Mouse (Mus musculus) erythroid progenitor cell, adult 5-6 weeks (primary cell): Measurements from ENCODE around the gene Hrh2. TPM values are rescaled to one million over a fixed set of nuclear protein-coding genes. Genes with fewer than 3 reads are reported as not detected.

Experiments
- ATAC-seq: replicated peaks from 2 replicates; pipeline ENCODE4 v1.8.0; 2016; ENCODE audit warnings: moderate number of reproducible peaks, mild to moderate bottlenecking, moderate TSS enrichment, inconsistent platforms; ENCODE audit not compliant: poor library complexity, low FRiP score, severe bottlenecking
- total RNA-seq, 2 experiments: library from RNA; stranded (forward) in 1 of 2; stranded (reverse) in 1 of 2; fragments of 150-400 nt in 1 of 2; fragments of 186-747, 209-891 nt in 1 of 2; gene quantifications; 2 replicates each; pipeline versions ENCODE4 v1.2.3 to v1.2.4; 2015 to 2017; ENCODE audit warnings: low replicate concordance in 2 of 2

Gene Hrh2
- total RNA-seq, 2 experiments from 2014 or later, result 2.1 to 2.6 TPM

- peak; percentile 57 for ATAC-seq
These were observed 17.2 kb upstream of the Hrh2 start for GRCm38 (mm10) chr13:54174703-54175102.

- no peak for ATAC-seq
These were observed 16.5 kb upstream of the Hrh2 start for GRCm38 (mm10) chr13:54175426-54175825.

GRCm38 (mm10) chr13:54176406-54177020 is 15.4 kb upstream of the Hrh2 start:
- no peak for ATAC-seq

GRCm38 (mm10) chr13:54177346-54177745 is 14.6 kb upstream of the Hrh2 start:
- no peak for ATAC-seq

GRCm38 (mm10) chr13:54178647-54179046 is 13.3 kb upstream of the Hrh2 start:
- ATAC-seq, result no peak

GRCm38 (mm10) chr13:54179971-54180370 is 12.0 kb upstream of the Hrh2 start:
- ATAC-seq, result no peak

GRCm38 (mm10) chr13:54180461-54180860 is 11.5 kb upstream of the Hrh2 start:
- no peak for ATAC-seq

GRCm38 (mm10) chr13:54181318-54181717 is 10.6 kb upstream of the Hrh2 start:
- ATAC-seq, result 0 out of 2 replicates have a peak, but pooled peaks have one; percentile 54

- ATAC-seq, result no peak
These were observed 10.0 kb upstream of the Hrh2 start for GRCm38 (mm10) chr13:54181947-54182346.

- ATAC-seq, result 0 out of 2 replicates have a peak, but pooled peaks have one; percentile 10
These were observed 5.5 kb upstream of the Hrh2 start for GRCm38 (mm10) chr13:54186394-54186793.

- no peak for ATAC-seq
These were observed 3.7 kb upstream of the Hrh2 start for GRCm38 (mm10) chr13:54188190-54188706.

GRCm38 (mm10) chr13:54189896-54190295 is 2.0 kb upstream of the Hrh2 start:
- no peak for ATAC-seq

- no peak for ATAC-seq
These were observed 748 bp upstream of the Hrh2 start for GRCm38 (mm10) chr13:54191181-54191580.

- ATAC-seq, result no peak
These were observed 1.7 kb downstream of the Hrh2 start for GRCm38 (mm10) chr13:54193580-54193979.

- no peak for ATAC-seq
These were observed 7.1 kb downstream of the Hrh2 start for GRCm38 (mm10) chr13:54199000-54199399.

- ATAC-seq, result no peak
These were observed 10.5 kb downstream of the Hrh2 start for GRCm38 (mm10) chr13:54202458-54202857.

GRCm38 (mm10) chr13:54203419-54203818 is 11.5 kb downstream of the Hrh2 start:
- no peak for ATAC-seq

- no peak for ATAC-seq
These were observed 13.3 kb downstream of the Hrh2 start for GRCm38 (mm10) chr13:54205195-54205594.

GRCm38 (mm10) chr13:54206140-54206753 is 14.3 kb downstream of the Hrh2 start:
- ATAC-seq, result no peak

GRCm38 (mm10) chr13:54209476-54210253 is 17.7 kb downstream of the Hrh2 start:
- no peak for ATAC-seq
